Mouse (Mus musculus): ENCODE measurements at regions not wholly inside any gene's neighbourhood (a gene's known extent, or its start where the extent isn't known, plus 50 kb on each side); places are given as distances from the start of the nearest gene placed in this dataset.
A peak's percentile ranks its signal among the peaks of the same experiment; 100 is the strongest.

DNA sequence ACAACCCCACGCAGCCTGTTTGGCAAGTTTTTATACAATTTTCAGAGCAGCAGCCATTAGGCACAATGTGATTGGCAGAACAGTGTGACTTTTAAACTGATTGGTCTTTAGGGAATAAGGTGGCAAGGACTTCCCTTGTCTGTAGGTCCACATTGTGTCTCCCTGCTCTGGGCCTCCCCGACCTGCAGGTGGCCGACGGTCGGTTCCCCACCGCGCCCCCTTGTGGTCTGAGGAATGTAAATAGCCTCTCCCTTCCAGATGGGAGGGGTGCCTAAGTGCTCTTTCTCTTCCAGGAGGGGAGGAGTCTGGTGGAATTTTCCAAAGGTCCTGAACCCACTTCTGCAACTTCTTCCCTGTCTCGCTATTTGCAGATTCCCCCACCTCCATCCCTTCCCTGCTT, 52.5 kb upstream of the Prr5 start:
- DNase-seq (ENCODE audit: low read depth, low spot score), result peak; percentile 53

DNA sequence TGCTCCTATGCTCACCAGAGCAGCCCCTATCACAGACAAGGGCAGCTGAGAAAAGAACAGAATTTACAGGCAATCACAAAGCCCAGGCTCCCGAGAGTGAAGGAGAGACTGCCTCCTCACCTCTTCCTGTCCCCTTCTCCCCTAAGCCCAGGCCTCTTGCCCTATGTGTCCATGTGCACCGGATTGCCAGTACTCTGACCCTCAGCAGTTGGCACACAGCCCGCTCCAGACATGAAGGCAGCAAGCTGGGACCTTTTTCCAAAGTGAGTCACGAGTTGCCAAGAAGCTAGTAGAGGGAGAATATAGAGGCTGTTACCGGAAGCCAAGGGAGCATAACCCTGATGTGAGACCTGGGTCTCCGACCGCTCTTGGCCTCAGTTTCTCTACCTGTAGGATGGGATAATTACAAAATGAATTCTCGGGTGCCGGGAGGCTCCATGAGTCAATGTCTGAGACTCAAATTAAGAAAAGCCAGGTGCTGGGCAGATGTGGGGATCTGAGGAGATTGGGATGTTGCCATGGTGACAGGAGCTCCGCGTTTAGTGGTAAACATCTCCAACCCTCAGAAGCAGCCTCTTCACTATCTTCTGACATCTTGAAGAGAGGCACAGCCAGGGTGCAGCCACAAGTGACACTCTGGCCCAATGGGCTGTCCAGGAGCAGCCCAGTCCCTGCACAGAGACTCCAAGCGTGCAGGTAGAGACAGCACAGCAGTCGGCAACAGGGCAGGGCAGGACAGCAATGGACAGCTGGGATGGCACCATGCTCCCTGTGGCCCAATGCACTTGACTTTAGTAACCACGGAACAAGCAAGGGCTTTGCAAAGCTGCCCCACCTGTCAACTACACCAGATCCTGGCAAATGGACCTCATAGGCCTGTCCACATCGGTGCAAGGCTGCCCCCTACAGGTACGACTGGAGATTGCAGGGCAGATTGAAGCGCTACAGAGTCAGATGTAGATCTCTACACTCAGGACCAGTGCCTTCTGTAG, 55.6 kb upstream of the Prr5 start:
- DNase-seq (ENCODE audit: low read depth, low spot score), result peak; percentile 24

DNA sequence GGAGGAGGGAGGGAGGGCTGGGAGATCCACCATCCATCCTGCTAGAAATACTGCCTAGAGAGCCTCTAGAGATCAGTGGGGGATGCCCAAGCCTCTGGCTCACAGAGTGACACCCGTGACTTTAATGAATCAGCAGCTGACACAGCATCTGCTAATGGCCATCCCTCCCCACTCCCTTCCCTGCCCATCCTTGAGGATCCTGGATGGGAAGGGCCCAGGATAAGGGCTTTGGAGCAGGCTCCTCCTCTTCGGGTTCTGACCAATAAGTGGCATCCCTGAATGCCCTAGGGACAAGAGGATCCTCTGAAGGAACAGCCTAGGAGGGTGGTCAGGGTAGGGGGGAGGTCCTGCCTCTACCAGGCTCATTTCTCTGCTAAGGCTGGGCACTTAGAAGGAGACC, 55.3 kb upstream of the Rtl6 start:
- DNase-seq (ENCODE audit: low read depth, low spot score), result no peak

DNA sequence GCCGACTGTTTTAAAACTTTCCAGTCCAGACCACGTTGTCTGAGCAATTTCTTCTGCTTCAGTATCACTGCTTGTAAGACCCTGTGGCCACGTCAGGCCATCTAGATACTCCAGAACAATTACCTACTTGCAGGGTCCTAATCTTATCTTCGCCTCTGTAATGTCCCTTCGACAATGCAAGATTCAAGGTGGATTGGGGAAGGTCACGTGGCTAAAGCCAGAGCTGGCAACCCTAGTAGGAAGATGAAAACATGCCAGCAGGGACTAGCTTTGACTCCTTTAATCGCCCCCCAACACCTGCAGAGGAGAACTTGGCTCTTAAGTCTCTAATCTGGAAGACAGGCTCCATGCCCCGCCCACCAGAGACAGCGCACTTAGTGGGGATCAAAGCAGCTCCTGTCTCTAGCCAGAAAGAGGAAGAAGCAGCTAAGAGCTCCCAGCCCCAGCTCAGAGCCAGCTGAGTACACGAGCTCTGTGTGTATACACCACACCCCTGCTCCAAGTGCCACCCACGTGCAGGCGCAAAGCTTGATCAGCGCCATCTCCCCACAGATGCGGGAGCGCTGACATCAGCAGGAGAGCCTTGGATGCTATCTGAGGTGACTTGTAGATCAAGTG, 52.3 kb upstream of the Rtl6 start:
- DNase-seq (ENCODE audit: low read depth, low spot score), result no peak

DNA sequence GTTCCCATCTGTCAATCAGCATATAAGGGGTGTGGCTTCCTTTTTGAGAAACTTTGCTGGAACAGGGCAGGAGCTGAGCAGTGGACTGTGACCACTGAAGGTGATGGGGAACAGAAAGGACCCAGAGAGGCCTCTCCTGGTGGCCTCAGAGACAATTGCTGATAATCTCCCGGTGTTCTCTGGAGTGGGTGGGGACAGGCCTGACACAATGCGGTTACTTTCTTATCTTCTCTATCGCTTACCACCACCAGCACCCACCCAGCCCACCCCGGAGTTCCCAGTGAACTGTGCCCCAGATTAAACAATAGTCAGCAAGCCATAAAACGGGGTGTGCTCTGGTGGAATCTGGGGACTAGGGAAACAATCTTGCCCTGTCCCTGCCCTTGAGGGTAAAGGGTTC, 51.4 kb upstream of the Rtl6 start:
- DNase-seq (ENCODE audit: low read depth, low spot score), result no peak

Data from WW6 (cell line).